Mouse (Mus musculus) erythroblast, adult 5-6 weeks (primary cell): Measurements from ENCODE around the gene Anxa11. TPM values are rescaled to one million over a fixed set of nuclear protein-coding genes. Genes with fewer than 3 reads are reported as not detected.

Source experiments
- total RNA-seq, 2 experiments: library from RNA; stranded (forward) in 1 of 2; stranded (reverse) in 1 of 2; fragments of 150-400 nt in 1 of 2; fragments of 200-764, 138-1000 nt in 1 of 2; gene quantifications; 2 replicates each; pipeline versions ENCODE4 v1.2.3 to v1.2.4; 2015 to 2017; ENCODE audit warnings: low replicate concordance in 2 of 2

Gene Anxa11
- total RNA-seq, 2 experiments from 2014 or later: 6.8 to 28.2 TPM

Other genes with a start within 250 kb of the Anxa11 start
- gene Ppif, start 148.0 kb upstream of the Anxa11 start, total RNA-seq (2015; ENCODE audit: low replicate concordance): 11.7 and 16.5 TPM in 2 replicates
- gene Ppif, start 148.0 kb upstream of the Anxa11 start, total RNA-seq (2017; ENCODE audit: low replicate concordance): 2.6 and 4.7 TPM in 2 replicates
- gene Zcchc24, start 73.1 kb upstream of the Anxa11 start, total RNA-seq (2015; ENCODE audit: low replicate concordance): 2.7 TPM in 1 of 2 replicates, not detected in the other
- 0.94 and 0.98 TPM in 2 replicates for gene Zcchc24, start 73.1 kb upstream of the Anxa11 start, total RNA-seq (2017; ENCODE audit: low replicate concordance)
- not detected in 2 replicates for gene Plac9a, start 60.9 kb downstream of the Anxa11 start, total RNA-seq (2015; ENCODE audit: low replicate concordance)
- not detected in 2 replicates for gene Plac9a, start 60.9 kb downstream of the Anxa11 start, total RNA-seq (2017; ENCODE audit: low replicate concordance)
- 1.5 and 1.9 TPM in 2 replicates for gene Tmem254a, start 85.5 kb downstream of the Anxa11 start, total RNA-seq (2015; ENCODE audit: low replicate concordance)
- not detected in 2 replicates for gene Tmem254a, start 85.5 kb downstream of the Anxa11 start, total RNA-seq (2017; ENCODE audit: low replicate concordance)
- not detected in 2 replicates for gene Cphx1, start 96.1 kb downstream of the Anxa11 start, total RNA-seq (2015; ENCODE audit: low replicate concordance)
- gene Cphx1, start 96.1 kb downstream of the Anxa11 start, total RNA-seq (2017; ENCODE audit: low replicate concordance): 0.17 TPM in 1 of 2 replicates, not detected in the other
- gene Duxbl1, start 136.4 kb downstream of the Anxa11 start, total RNA-seq (2015; ENCODE audit: low replicate concordance): not detected in 2 replicates
- 0.42 TPM in 1 of 2 replicates, not detected in the other for gene Duxbl1, start 136.4 kb downstream of the Anxa11 start, total RNA-seq (2017; ENCODE audit: low replicate concordance)
- not detected in 2 replicates for gene Gm9780, start 200.6 kb downstream of the Anxa11 start, total RNA-seq (2015; ENCODE audit: low replicate concordance)
- gene Gm9780, start 200.6 kb downstream of the Anxa11 start, total RNA-seq (2017; ENCODE audit: low replicate concordance): 6.1 TPM in 1 of 2 replicates, not detected in the other
- gene Tmem254c, start 225.2 kb downstream of the Anxa11 start, total RNA-seq (2015; ENCODE audit: low replicate concordance): 1.2 and 24.5 TPM in 2 replicates
- 3.3 and 11.2 TPM in 2 replicates for gene Tmem254c, start 225.2 kb downstream of the Anxa11 start, total RNA-seq (2017; ENCODE audit: low replicate concordance)
- not detected in 2 replicates for gene Cphx2, start 239.4 kb downstream of the Anxa11 start, total RNA-seq (2015; ENCODE audit: low replicate concordance)
- not detected in 2 replicates for gene Cphx2, start 239.4 kb downstream of the Anxa11 start, total RNA-seq (2017; ENCODE audit: low replicate concordance)
- gene Cphx3, start 240.1 kb downstream of the Anxa11 start, total RNA-seq (2015; ENCODE audit: low replicate concordance): not detected in 2 replicates
- gene Cphx3, start 240.1 kb downstream of the Anxa11 start, total RNA-seq (2017; ENCODE audit: low replicate concordance): not detected in 2 replicates